Mouse (Mus musculus): ENCODE data around the gene Fam49a.

The Fam49a gene

GRCm38 (mm10) chr12:12359923-12360322 lies 98.0 kb downstream of the Fam49a start:
- no peak for DNase-seq (ENCODE audit: low spot score)

- DNase-seq (ENCODE audit: low spot score) = no peak
Measured at GRCm38 (mm10) chr12:12362371-12362770, 100.4 kb downstream of the Fam49a start.

GRCm38 (mm10) chr12:12364201-12364600 lies 102.3 kb downstream of the Fam49a start:
- DNase-seq (ENCODE audit: low spot score) = no peak

DNA sequence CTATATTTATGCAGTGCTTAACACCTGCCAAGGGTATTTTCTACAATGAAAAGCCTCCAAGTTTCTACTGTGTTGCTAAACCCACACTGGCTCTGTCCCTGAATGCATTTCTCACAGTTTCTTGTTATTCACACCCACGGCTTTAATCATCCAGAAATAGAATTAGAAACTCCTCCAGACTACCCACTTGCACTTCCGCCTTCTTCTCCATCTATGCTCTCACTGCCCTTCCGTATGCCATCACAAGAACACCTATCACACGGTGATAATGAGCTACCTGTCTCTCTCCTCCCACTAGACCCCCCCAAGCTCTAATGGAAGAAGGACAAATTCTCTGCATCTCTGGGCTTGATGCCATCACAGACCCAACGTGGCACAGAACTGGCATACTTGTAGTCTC lies 105.5 kb downstream of the Fam49a start:
- DNase-seq (ENCODE audit: low spot score) = no peak

DNA sequence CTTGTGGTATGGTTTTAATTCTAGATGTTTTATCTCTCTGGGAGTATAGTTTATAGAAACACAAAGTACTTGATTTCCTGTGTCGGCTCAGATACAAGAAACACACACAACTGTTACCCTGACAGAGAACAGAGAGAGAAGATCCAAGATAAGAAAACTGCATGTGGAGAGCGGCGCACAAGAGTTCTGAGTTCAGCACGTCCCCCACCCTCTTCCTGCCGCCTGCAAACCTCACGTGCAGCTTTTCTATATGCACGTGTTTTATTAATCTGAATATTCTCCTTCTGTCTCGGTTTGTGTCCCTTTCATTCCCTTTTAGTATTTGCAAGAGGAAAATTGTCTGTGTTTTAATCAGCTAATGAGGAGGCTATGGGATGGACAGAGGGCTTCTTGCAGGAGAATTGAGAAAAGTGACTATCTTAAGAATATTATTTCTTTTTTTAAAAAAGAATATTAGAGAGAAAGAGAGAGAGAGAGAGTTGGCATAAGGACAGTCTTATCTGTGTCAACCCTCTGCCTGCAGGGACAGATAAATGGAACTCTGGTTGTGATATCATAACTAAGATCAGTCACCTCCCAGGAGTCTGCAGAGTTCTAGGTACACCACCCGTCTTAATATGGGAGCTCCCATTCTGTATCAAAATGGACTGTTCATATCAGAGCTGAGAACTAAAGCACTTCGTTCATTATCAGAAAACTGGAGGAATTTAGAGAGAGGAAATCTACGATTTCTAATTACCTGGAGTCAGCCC lies 111.3 kb downstream of the Fam49a start:
- no peak for DNase-seq (ENCODE audit: low spot score)

GRCm38 (mm10) chr12:12379056-12379455 lies 117.1 kb downstream of the Fam49a start:
- no peak for DNase-seq (ENCODE audit: low spot score)

DNA sequence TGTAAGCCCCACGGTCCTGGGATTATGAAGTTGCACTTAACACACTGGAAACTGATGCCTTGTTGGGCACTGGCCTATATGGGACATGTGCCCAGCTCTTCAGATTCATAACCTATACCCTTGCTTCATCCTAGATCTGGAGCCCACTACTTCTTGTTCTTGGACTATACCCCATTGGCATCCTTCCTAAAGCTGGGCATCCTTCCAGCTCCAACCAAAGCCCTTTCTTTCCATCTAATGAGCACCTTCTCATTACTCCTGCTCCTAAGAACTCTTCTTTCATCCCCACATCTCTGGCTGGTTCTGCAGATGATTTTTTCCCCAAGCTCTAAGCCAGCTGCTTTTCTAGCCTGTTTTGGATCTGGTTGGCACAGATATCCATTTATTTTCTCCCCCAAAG lies 127.3 kb downstream of the Fam49a start:
- DNase-seq (ENCODE audit: low spot score) = no peak

DNA sequence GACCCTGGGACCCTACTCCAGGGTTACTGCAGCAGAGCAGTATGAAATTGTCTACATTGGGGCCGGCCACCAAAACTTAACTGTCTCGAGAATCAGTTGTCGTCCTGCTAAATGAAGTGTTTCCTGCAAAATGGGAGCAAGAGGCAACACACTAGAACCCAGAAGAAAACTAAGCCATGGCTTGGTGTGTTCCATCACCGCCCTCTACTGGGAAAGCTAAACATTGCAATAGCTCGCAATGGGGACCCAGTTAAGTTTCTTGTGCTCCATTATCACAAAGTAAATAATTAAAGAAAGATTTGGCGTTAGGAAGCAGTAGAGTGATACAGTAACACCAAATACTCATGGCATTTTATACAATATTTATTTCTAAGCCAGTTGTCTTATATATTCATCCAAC lies 134.3 kb downstream of the Fam49a start:
- DNase-seq (ENCODE audit: low spot score) = no peak

- DNase-seq (ENCODE audit: low spot score) = peak; percentile 19
Measured at GRCm38 (mm10) chr12:12401051-12401465, 139.1 kb downstream of the Fam49a start.

GRCm38 (mm10) chr12:12401504-12401903 lies 139.6 kb downstream of the Fam49a start:
- DNase-seq (ENCODE audit: low spot score) = no peak

GRCm38 (mm10) chr12:12405491-12406110 lies 143.7 kb downstream of the Fam49a start:
- DNase-seq (ENCODE audit: low spot score) = no peak

DNA sequence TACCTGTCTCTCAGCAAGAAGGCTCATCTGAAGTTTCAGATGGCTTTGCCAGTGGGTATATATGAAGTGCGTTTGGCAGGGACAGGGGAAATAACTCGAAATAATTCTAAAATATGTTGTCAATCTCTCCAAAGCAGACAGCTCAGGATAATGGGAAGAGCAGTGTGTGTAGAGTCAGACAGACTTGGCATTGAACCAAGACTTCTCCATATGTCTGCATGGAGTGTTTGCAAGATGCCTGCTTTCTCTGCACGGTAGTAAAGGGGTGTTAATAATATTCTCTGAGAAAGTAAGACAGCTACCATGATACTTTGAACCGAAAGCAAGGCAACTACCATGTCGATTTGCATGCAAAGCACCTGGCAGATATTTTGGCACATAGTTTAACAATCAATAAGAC lies 147.1 kb downstream of the Fam49a start:
- no peak for DNase-seq (ENCODE audit: low spot score)

GRCm38 (mm10) chr12:12412674-12413073 lies 150.7 kb downstream of the Fam49a start:
- peak; percentile 61 for DNase-seq (ENCODE audit: low spot score)

GRCm38 (mm10) chr12:12420423-12420822 lies 158.5 kb downstream of the Fam49a start:
- no peak for DNase-seq (ENCODE audit: low spot score)

GRCm38 (mm10) chr12:12420841-12421579 lies 159.1 kb downstream of the Fam49a start:
- peak; percentile 72 for DNase-seq (ENCODE audit: low spot score)

DNA sequence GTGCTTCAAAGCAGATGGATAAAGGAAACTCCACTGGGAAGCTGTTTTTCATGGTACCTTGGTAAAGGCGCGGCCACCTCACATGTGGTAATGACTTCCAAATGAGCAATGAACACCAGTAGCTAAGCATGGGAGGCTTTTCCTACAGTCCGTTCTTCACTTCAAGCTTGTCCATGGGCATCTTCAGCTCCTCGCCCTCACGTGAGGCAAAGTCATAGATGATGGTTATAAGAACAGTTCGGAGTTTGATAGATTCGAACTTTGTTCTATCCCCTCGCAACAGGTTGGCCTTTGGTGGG lies 159.6 kb downstream of the Fam49a start:
- no peak for DNase-seq (ENCODE audit: low spot score)

- DNase-seq (ENCODE audit: low spot score) = no peak
Measured at GRCm38 (mm10) chr12:12425188-12425587, 163.2 kb downstream of the Fam49a start.

DNA sequence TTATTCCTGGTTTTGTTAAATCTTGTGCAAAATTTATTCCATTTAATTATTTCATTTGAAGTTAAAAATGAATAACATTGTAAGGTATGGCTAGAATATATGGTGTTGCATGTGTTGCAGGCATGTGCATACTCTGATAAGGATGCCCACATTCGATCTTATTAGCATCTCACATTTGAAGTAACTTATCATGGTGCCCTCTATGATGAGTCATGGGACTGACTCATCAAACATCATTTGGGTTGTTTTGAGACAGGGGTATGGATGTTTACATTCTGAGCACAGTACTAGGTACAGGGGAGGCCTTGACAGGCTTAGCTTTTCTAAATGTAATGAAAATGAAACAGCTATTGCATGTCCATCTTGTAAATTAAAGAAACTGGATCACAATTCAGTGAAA lies 165.3 kb downstream of the Fam49a start:
- DNase-seq (ENCODE audit: low spot score) = no peak

DNA sequence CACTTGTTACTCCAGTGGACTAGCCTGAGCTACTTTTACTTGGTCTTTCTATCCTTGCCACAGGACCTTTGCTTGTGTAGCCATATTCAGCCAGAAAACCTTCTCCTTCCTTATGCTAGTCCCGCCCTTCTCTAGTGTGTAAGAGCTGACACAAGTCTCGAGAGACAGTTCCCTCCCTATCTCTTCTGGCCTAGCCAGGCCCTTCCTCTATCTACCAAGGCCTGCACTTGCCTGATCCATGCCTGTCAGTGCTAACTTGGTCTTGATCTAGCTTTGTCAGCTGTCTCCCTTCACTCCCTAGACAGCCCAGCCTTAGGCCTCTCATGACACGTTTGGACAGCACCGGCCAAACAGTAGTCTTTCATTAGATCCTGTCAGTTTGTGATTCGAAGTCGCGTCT lies 166.9 kb downstream of the Fam49a start:
- peak; percentile 16 for DNase-seq (ENCODE audit: low spot score)
